In the genomic region with DNA sequence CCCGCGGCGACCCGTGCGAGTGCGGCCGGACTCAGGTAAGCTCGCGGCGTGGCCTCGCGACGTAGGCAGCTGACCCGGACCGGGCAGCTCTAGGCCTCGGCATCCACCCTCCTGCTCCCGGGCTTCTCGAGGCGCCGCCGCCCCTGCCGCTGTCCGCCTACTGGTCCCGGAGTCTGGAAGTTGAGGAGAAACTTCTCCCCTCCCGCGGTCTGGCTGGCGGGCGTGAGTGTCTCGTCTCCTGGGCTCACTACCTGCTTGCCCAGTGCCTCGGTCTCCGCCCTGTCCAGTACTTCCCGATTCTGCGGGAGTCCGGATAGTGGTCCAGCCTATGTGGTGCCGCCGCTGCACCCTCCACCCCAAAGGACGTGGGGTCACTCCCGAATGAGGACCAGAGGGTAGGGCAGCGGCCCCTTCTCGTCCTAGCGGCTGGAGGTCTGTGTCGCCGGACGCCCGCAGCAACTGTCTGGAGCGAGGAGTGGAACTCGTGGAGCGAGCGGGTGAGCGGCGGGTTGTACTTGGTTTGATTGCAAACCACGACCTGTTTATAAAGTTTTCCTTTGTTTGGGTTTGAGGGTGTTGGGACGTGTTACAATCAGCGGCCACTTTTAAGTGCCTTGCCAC, we compare ENCODE assay signal across 8 mouse cellular contexts. TPM values are rescaled to one million over a fixed set of nuclear protein-coding genes. Genes with fewer than 3 reads are reported as not detected.
DNase-seq lines count a peak whose midpoint lies in the region; ATAC-seq and TF ChIP-seq lines count a peak whose summit lies in the region.

No protein-coding gene starts in this region.

- H3K9ac ChIP-seq in kidney, postnatal 0 days (ENCODE audit: low read depth, low read length) = peak overlapping the region; percentile 85
- H3K9ac ChIP-seq in hindbrain, embryonic 15.5 days = peak overlapping the region; percentile 83
- peak overlapping the region; percentile 79 for H3K9ac ChIP-seq in liver, postnatal 0 days (replicated peaks)
- H3K9ac ChIP-seq in neural tube, embryonic 13.5 days = peak overlapping the region; percentile 93

- TF ChIP-seq CTCF in kidney, postnatal 0 days (IDR thresholded peaks at IDR 0.05; ENCODE audit: low read depth) = no peak
- TF ChIP-seq CTCF in liver, postnatal 0 days (IDR thresholded peaks at IDR 0.05; ENCODE audit: low read depth) = no peak

- WGBS in kidney, postnatal 0 days = under 1% methylated on average over 40 of the region's 54 CpGs
- WGBS in forebrain, embryonic 10.5 days = under 1% methylated on average over 54 of the region's 54 CpGs
- WGBS in hindbrain, embryonic 15.5 days = under 1% methylated on average over 54 of the region's 54 CpGs
- WGBS in liver, postnatal 0 days (ENCODE audit: insufficient replicate concordance) = under 1% methylated on average over 41 of the region's 54 CpGs
- WGBS in neural tube, embryonic 13.5 days = 0% methylated on average over 54 of the region's 54 CpGs

- H3K27ac ChIP-seq in kidney, postnatal 0 days = peak overlapping the region; percentile 95
- peak overlapping the region; percentile 98 for H3K27ac ChIP-seq in forebrain, embryonic 10.5 days
- peak overlapping the region; percentile 90 for H3K27ac ChIP-seq in hindbrain, embryonic 15.5 days (replicated peaks)
- H3K27ac ChIP-seq in liver, postnatal 0 days (ENCODE audit: low read depth) = peak overlapping the region; percentile 89
- peak overlapping the region; percentile 93 for H3K27ac ChIP-seq in neural tube, embryonic 13.5 days (replicated peaks)

- peak; percentile 73 for ATAC-seq in kidney, postnatal 0 days (replicated peaks; ENCODE audit: low FRiP score, low read depth)
- peak; percentile 83 for ATAC-seq in hindbrain, embryonic 15.5 days (ENCODE audit: low FRiP score, low read depth)
- ATAC-seq in liver, postnatal 0 days = peak; percentile 74
- ATAC-seq in neural tube, embryonic 13.5 days (ENCODE audit: low read depth) = peak; percentile 83

- no peak for TF ChIP-seq EP300 in liver, postnatal 0 days (IDR thresholded peaks at IDR 0.05; ENCODE audit: low read depth)

- H3K27me3 ChIP-seq in kidney, postnatal 0 days (ENCODE audit: insufficient read depth, low read length) = no peaks in the 10 kb centered on the region
- no peaks in the 10 kb centered on the region for H3K27me3 ChIP-seq in forebrain, embryonic 10.5 days (ENCODE audit: poor library complexity, severe bottlenecking)
- H3K27me3 ChIP-seq in hindbrain, embryonic 15.5 days = no peaks in the 10 kb centered on the region
- H3K27me3 ChIP-seq in liver, postnatal 0 days (ENCODE audit: insufficient read depth, low read length) = 0 out of 2 replicates have a peak, but pooled peaks cover 3% of the 10 kb centered on the region
- H3K27me3 ChIP-seq in neural tube, embryonic 13.5 days = no peaks in the 10 kb centered on the region

- peak overlapping the region; percentile 78 for H3K4me2 ChIP-seq in kidney, postnatal 0 days (ENCODE audit: low read length)
- H3K4me2 ChIP-seq in hindbrain, embryonic 15.5 days = peak overlapping the region; percentile 92
- H3K4me2 ChIP-seq in liver, postnatal 0 days (ENCODE audit: low read depth, low read length) = peak overlapping the region; percentile 74
- H3K4me2 ChIP-seq in neural tube, embryonic 13.5 days = peak overlapping the region; percentile 92

- H3K4me3 ChIP-seq in kidney, postnatal 0 days (replicated peaks; ENCODE audit: low read depth, low read length) = peak overlapping the region; percentile 95
- H3K4me3 ChIP-seq in forebrain, embryonic 10.5 days = peak overlapping the region; percentile 93
- H3K4me3 ChIP-seq in hindbrain, embryonic 15.5 days = peak overlapping the region; percentile 88
- peak overlapping the region; percentile 85 for H3K4me3 ChIP-seq in liver, postnatal 0 days (ENCODE audit: low read depth, low read length)
- H3K4me3 ChIP-seq in neural tube, embryonic 13.5 days = peak overlapping the region; percentile 90

- DNase-seq in kidney, postnatal 0 days (ENCODE audit: low spot score) = peak; percentile 69
- no peak for DNase-seq in kidney, postnatal 14 days
- DNase-seq in T-cell, adult 2 months (ENCODE audit: low spot score) = peak; percentile 16
- DNase-seq in forebrain, embryonic 10.5 days (ENCODE audit: extremely low spot score, low spot score) = peak; percentile 68
- peak; percentile 59 for DNase-seq in liver, postnatal 0 days
- no peak for DNase-seq in cerebellum, adult 9-11 months

- H3K36me3 ChIP-seq in kidney, postnatal 0 days (ENCODE audit: insufficient read depth, low read length) = no peaks in the 10 kb centered on the region
- H3K36me3 ChIP-seq in forebrain, embryonic 10.5 days (replicated peaks) = no peaks in the 10 kb centered on the region
- H3K36me3 ChIP-seq in hindbrain, embryonic 15.5 days = no peaks in the 10 kb centered on the region
- no peaks in the 10 kb centered on the region for H3K36me3 ChIP-seq in liver, postnatal 0 days (replicated peaks; ENCODE audit: insufficient read depth, low read length)
- no peaks in the 10 kb centered on the region for H3K36me3 ChIP-seq in neural tube, embryonic 13.5 days

- no peaks in the 10 kb centered on the region for H3K9me3 ChIP-seq in kidney, postnatal 0 days (replicated peaks; ENCODE audit: low read length)
- no peaks in the 10 kb centered on the region for H3K9me3 ChIP-seq in forebrain, embryonic 10.5 days
- H3K9me3 ChIP-seq in hindbrain, embryonic 15.5 days = no peaks in the 10 kb centered on the region
- no peaks in the 10 kb centered on the region for H3K9me3 ChIP-seq in liver, postnatal 0 days (ENCODE audit: low read length)
- no peaks in the 10 kb centered on the region for H3K9me3 ChIP-seq in neural tube, embryonic 13.5 days

- 0 out of 2 replicates have a peak, but pooled peaks cover 5% of the 10 kb centered on the region for H3K4me1 ChIP-seq in kidney, postnatal 0 days (replicated peaks; ENCODE audit: insufficient read depth, low read length)
- peaks cover 15% of the 10 kb centered on the region for H3K4me1 ChIP-seq in forebrain, embryonic 10.5 days
- H3K4me1 ChIP-seq in hindbrain, embryonic 15.5 days (replicated peaks) = peaks cover 28% of the 10 kb centered on the region
- H3K4me1 ChIP-seq in liver, postnatal 0 days (ENCODE audit: insufficient read depth) = no peaks in the 10 kb centered on the region
- H3K4me1 ChIP-seq in neural tube, embryonic 13.5 days (replicated peaks) = peaks cover 29% of the 10 kb centered on the region

RNA-seq across cellular contexts. Expression of a gene that starts 0.5 kb away (rescaled TPM):
- 25.8 and 28.0 TPM in 2 replicates for polyA plus RNA-seq in kidney, postnatal 0 days (2015; fragmentation: Nextera tagmentation; extraction: Ambion mirVana)
- polyA plus RNA-seq in forebrain, embryonic 10.5 days (2016; fragmentation: Nextera tagmentation; extraction: Ambion mirVana) = 28.9 and 29.7 TPM in 2 replicates
- 20.4 and 20.5 TPM in 2 replicates for polyA plus RNA-seq in hindbrain, embryonic 15.5 days (2015; fragmentation: Nextera tagmentation; extraction: Ambion mirVana)
- polyA plus RNA-seq in liver, postnatal 0 days (2015; fragmentation: Nextera tagmentation; extraction: Ambion mirVana) = 5.7 and 6.4 TPM in 2 replicates
- polyA plus RNA-seq in neural tube, embryonic 13.5 days (2015; fragmentation: Nextera tagmentation; extraction: Ambion mirVana) = 22.7 and 23.7 TPM in 2 replicates

Comparison
In these comparisons a context has a peak if more than half of its experiments do, and no peak if none do; other contexts are left out.
1. DNase-seq: peak in kidney, postnatal 0 days (single experiment), T-cell, adult 2 months (single experiment), forebrain, embryonic 10.5 days (single experiment) and liver, postnatal 0 days (single experiment); none in kidney, postnatal 14 days (single experiment) and cerebellum, adult 9-11 months (single experiment).
2. Peak in every context shown above with its lines, with median percentiles within 50 percentile points of each other: ATAC-seq, H3K27ac ChIP-seq, H3K4me2 ChIP-seq, H3K4me3 ChIP-seq and H3K9ac ChIP-seq.